In the genomic region with DNA sequence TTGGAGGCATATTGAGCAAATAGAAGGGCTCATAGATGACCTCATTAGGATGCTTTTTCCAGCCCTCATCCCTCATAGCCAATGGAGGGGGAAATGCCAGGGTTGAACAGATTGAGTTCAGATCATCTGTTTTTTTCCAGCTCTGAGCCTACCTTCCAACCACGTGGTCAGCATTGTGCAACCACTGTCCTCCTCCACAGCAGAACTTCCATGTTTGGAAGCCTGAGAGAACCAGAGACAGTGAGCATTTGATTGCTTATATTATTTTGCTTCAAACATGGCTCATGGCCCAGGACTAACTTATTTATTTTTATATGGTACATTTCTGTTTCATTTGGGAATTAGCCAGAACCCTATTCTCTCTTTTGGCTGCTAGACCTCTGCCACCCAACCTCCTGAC, we compare ENCODE assay signal across 24 mouse cellular contexts.
DNase-seq lines count a peak whose midpoint lies in the region; ATAC-seq lines count a peak whose summit lies in the region.
"Had no signal": no experiment of that assay in that cellular context is flagged by ENCODE, and none has a peak within 500 bp of the region (broad histone marks: within the 10 kb centered on the region; RNA-seq: fewer than 3 reads in every experiment).

No protein-coding gene starts in this region.

- H3K9me3 ChIP-seq in limb, embryonic 15.5 days: no peaks in the 10 kb centered on the region
- no peaks in the 10 kb centered on the region for H3K9me3 ChIP-seq in limb, embryonic 10.5 days (replicated peaks)
- H3K9me3 ChIP-seq in embryonic facial prominence, embryonic 13.5 days: no peaks in the 10 kb centered on the region
- H3K9me3 ChIP-seq in stomach, embryonic 15.5 days: no peaks in the 10 kb centered on the region
- H3K9me3 ChIP-seq: forebrain, embryonic 13.5 days; heart, embryonic 13.5 days; liver, embryonic 13.5 days; midbrain, embryonic 10.5 days had no signal

- 48% methylated on average over 1 of the region's 1 CpGs for WGBS in limb, embryonic 15.5 days
- 70% methylated on average over 1 of the region's 1 CpGs for WGBS in limb, embryonic 10.5 days
- WGBS in embryonic facial prominence, embryonic 13.5 days: 64% methylated on average over 1 of the region's 1 CpGs
- WGBS in stomach, embryonic 15.5 days: 40% methylated on average over 1 of the region's 1 CpGs

- intact Hi-C loops in heart, postnatal 10 days (cut with DNase I): no loop called here

- no peak overlapping the region for H3K4me2 ChIP-seq in limb, embryonic 15.5 days
- no peak overlapping the region for H3K4me2 ChIP-seq in embryonic facial prominence, embryonic 13.5 days
- H3K4me2 ChIP-seq in stomach, embryonic 15.5 days: no peak overlapping the region
- H3K4me2 ChIP-seq: forebrain, embryonic 13.5 days; heart, embryonic 13.5 days; hindbrain, embryonic 14.5 days; liver, embryonic 13.5 days had no signal

- H3K36me3 ChIP-seq in limb, embryonic 15.5 days: no peaks in the 10 kb centered on the region
- H3K36me3 ChIP-seq in limb, embryonic 10.5 days: no peaks in the 10 kb centered on the region
- H3K36me3 ChIP-seq in embryonic facial prominence, embryonic 13.5 days: no peaks in the 10 kb centered on the region
- no peaks in the 10 kb centered on the region for H3K36me3 ChIP-seq in stomach, embryonic 15.5 days
- H3K36me3 ChIP-seq: heart, embryonic 13.5 days; liver, embryonic 13.5 days; midbrain, embryonic 10.5 days had no signal

- H3K4me1 ChIP-seq in limb, embryonic 15.5 days: peaks cover 21% of the 10 kb centered on the region
- peaks cover 13% of the 10 kb centered on the region for H3K4me1 ChIP-seq in limb, embryonic 10.5 days
- peaks cover 38% of the 10 kb centered on the region for H3K4me1 ChIP-seq in embryonic facial prominence, embryonic 13.5 days
- peaks cover 6% of the 10 kb centered on the region; the same call in 1 of the 2 replicates for H3K4me1 ChIP-seq in stomach, embryonic 15.5 days
- H3K4me1 ChIP-seq: liver, embryonic 13.5 days had no signal

- no peaks in the 10 kb centered on the region for H3K27me3 ChIP-seq in limb, embryonic 15.5 days
- peaks cover 4% of the 10 kb centered on the region for H3K27me3 ChIP-seq in limb, embryonic 10.5 days (ENCODE audit: low read depth, poor library complexity, severe bottlenecking)
- H3K27me3 ChIP-seq in embryonic facial prominence, embryonic 13.5 days: no peaks in the 10 kb centered on the region
- no peaks in the 10 kb centered on the region for H3K27me3 ChIP-seq in stomach, embryonic 15.5 days (replicated peaks)
- H3K27me3 ChIP-seq: heart, embryonic 13.5 days; liver, embryonic 13.5 days had no signal

- no peak overlapping the region for H3K4me3 ChIP-seq in limb, embryonic 15.5 days
- no peak overlapping the region for H3K4me3 ChIP-seq in limb, embryonic 10.5 days
- no peak overlapping the region for H3K4me3 ChIP-seq in embryonic facial prominence, embryonic 13.5 days
- no peak overlapping the region for H3K4me3 ChIP-seq in stomach, embryonic 15.5 days (replicated peaks)
- H3K4me3 ChIP-seq: erythroblast, embryonic 14.5 days; forebrain, embryonic 13.5 days; heart, embryonic 13.5 days; layer of hippocampus, adult 2 months; left cerebral cortex, adult 2 months; liver, embryonic 13.5 days; midbrain, embryonic 10.5 days had no signal

- ATAC-seq in limb, embryonic 15.5 days (ENCODE audit: insufficient number of reproducible peaks, low FRiP score, low TSS enrichment, low read depth): no peak
- no peak for ATAC-seq in embryonic facial prominence, embryonic 13.5 days (ENCODE audit: insufficient number of reproducible peaks, insufficient read depth, low FRiP score, low TSS enrichment, low read depth)
- no peak; the same call in 1 of the 2 replicates for ATAC-seq in stomach, embryonic 15.5 days (ENCODE audit: insufficient read depth, low FRiP score, low read depth)

- H3K27ac ChIP-seq in limb, embryonic 15.5 days: peak overlapping the region; percentile 72
- no peak overlapping the region for H3K27ac ChIP-seq in limb, embryonic 10.5 days
- peak overlapping the region; percentile 89 for H3K27ac ChIP-seq in embryonic facial prominence, embryonic 13.5 days
- H3K27ac ChIP-seq in stomach, embryonic 15.5 days: peak overlapping the region; percentile 81
- H3K27ac ChIP-seq: forebrain, embryonic 13.5 days; heart, embryonic 13.5 days; hindbrain, embryonic 14.5 days; kidney, postnatal 0 days; layer of hippocampus, adult 2 months; left cerebral cortex, adult 2 months; liver, embryonic 13.5 days; macrophage; midbrain, embryonic 10.5 days had no signal

- H3K9ac ChIP-seq in limb, embryonic 15.5 days: no peak overlapping the region
- no peak overlapping the region for H3K9ac ChIP-seq in embryonic facial prominence, embryonic 13.5 days
- no peak overlapping the region for H3K9ac ChIP-seq in stomach, embryonic 15.5 days
- H3K9ac ChIP-seq: forebrain, embryonic 13.5 days; heart, embryonic 13.5 days; hindbrain, embryonic 14.5 days; liver, embryonic 13.5 days had no signal

- no peak for DNase-seq in limb, embryonic 10.5 days (ENCODE audit: low spot score)
- peak; percentile 11 for DNase-seq in NIH3T3 (ENCODE audit: low read depth)
- DNase-seq in heart, postnatal 10 days: no peak
- DNase-seq in urinary bladder, adult 2 months (ENCODE audit: low spot score): no peak
- DNase-seq: adrenal gland, adult 8-10 months; cerebellum, postnatal 25 days; embryo, embryonic 11 days; heart, postnatal 36 days; kidney, adult 11 months; liver, embryonic 13.5 days; right cerebral cortex, postnatal 25 days; thymus, postnatal 36 days had no signal
